Mouse (Mus musculus) embryonic facial prominence, embryonic 11.5 days (tissue): ENCODE measurements around the gene Rpl36. TPM values are rescaled to one million over a fixed set of nuclear protein-coding genes. Genes with fewer than 3 reads are reported as not detected.

Experiments
- ATAC-seq: fragments of 200-750 bp; cut with Nextera tagmentation; replicated peaks from 2 replicates; pipeline ENCODE4 v1.8.0; 2017; ENCODE audit warnings: low read depth; ENCODE audit not compliant: insufficient number of reproducible peaks, low FRiP score, low TSS enrichment
- DNase-seq: peaks from one replicate; pipeline ENCODE4 v3.0.0-alpha.2; 2015; ENCODE audit warnings: low spot score
- H3K27ac ChIP-seq: fragments of 300-500 bp; sonication (generic); replicated peaks from 2 replicates; pipeline ENCODE4 v1.5.1; 2014; ENCODE audit warnings: mild to moderate bottlenecking, low read depth, low read length, control low read depth
- H3K27me3 ChIP-seq: fragments of 300-500 bp; sonication (generic); 2 replicates; pipeline ENCODE4 v1.6.1; 2014; ENCODE audit warnings: mild to moderate bottlenecking, low read length, moderate library complexity, mixed read lengths; ENCODE audit not compliant: control insufficient read depth, insufficient read depth
- H3K36me3 ChIP-seq: fragments of 300-500 bp; sonication (generic); replicated peaks from 2 replicates; pipeline ENCODE4 v1.6.1; 2014; ENCODE audit warnings: low read depth, mild to moderate bottlenecking, low read length, moderate library complexity, mixed read lengths; ENCODE audit not compliant: control insufficient read depth, insufficient read depth
- H3K4me1 ChIP-seq: fragments of 300-500 bp; sonication (generic); 2 replicates; pipeline ENCODE4 v1.6.1; 2014; ENCODE audit warnings: low read length, mixed read lengths; ENCODE audit not compliant: control insufficient read depth, insufficient read depth
- H3K4me2 ChIP-seq: fragments of 300-500 bp; sonication (generic); 2 replicates; pipeline ENCODE4 v1.6.1; 2014; ENCODE audit warnings: low read depth, mild to moderate bottlenecking, control low read depth, low read length, moderate library complexity
- H3K4me3 ChIP-seq: fragments of 300-500 bp; sonication (generic); 2 replicates; pipeline ENCODE4 v1.5.1; 2014; ENCODE audit warnings: low read depth, low read length, control low read depth
- H3K9ac ChIP-seq: fragments of 300-500 bp; sonication (generic); replicated peaks from 2 replicates; pipeline ENCODE4 v1.6.1; 2014; ENCODE audit warnings: mild to moderate bottlenecking, control low read depth, low read length
- H3K9me3 ChIP-seq: fragments of 300-500 bp; sonication (generic); replicated peaks from 2 replicates; pipeline ENCODE4 v1.6.1; 2016; ENCODE audit warnings: mild to moderate bottlenecking, low read length, inconsistent platforms, mixed read lengths; ENCODE audit not compliant: control insufficient read depth
- WGBS: fragments of 180-500 bp; shearing (Covaris S2); extraction: QIAGEN DNeasy Blood & Tissue Kit; methylation state at CpG from one replicate; pipeline ENCODE4 v1.1.7; 2014; 5-methylcytosine and 5-hydroxymethylcytosine counted together
- polyA plus RNA-seq: library from polyadenylated mRNA; unstranded; fragments of >200 nt; fragmentation: Nextera tagmentation; extraction: Ambion mirVana; gene quantifications from 2 replicates; pipeline ENCODE4 v1.2.1, GENCODE M21; 2014

Rpl36 gene
- polyA plus RNA-seq, 1 experiment from 2014 or later = 1,376 TPM

GRCm38 (mm10) chr17:56631807-56632206 lies 18.6 kb downstream of the Rpl36 start:
- Histone ChIP-seq H3K9ac (no peak overlapping the region), H3K4me1 (no peaks in the 10 kb centered on the region), H3K27me3 (no peaks in the 10 kb centered on the region), H3K9me3 (no peaks in the 10 kb centered on the region), H3K4me2 (no peak overlapping the region), H3K4me3 (no peak overlapping the region), H3K27ac (no peak overlapping the region), H3K36me3 (no peaks in the 10 kb centered on the region)
- WGBS = 56% methylated on average over 4 of the region's 4 CpGs
- DNase-seq = no peak
- ATAC-seq = no peak

GRCm38 (mm10) chr17:56634023-56634422 lies 20.8 kb downstream of the Rpl36 start:
- H3K9ac ChIP-seq = no peak overlapping the region
- no peaks in the 10 kb centered on the region for H3K4me1 ChIP-seq
- H3K4me3 ChIP-seq = no peak overlapping the region
- no peak for ATAC-seq
- no peak overlapping the region for H3K27ac ChIP-seq
- H3K27me3 ChIP-seq = no peaks in the 10 kb centered on the region
- DNase-seq = no peak
- no peaks in the 10 kb centered on the region for H3K36me3 ChIP-seq
- WGBS = 77% methylated on average over 6 of the region's 6 CpGs
- H3K9me3 ChIP-seq = no peaks in the 10 kb centered on the region
- H3K4me2 ChIP-seq = no peak overlapping the region

GRCm38 (mm10) chr17:56643237-56643636 lies 30.0 kb downstream of the Rpl36 start:
- Histone ChIP-seq H3K4me2 (no peak overlapping the region), H3K27me3 (no peaks in the 10 kb centered on the region), H3K9me3 (no peaks in the 10 kb centered on the region), H3K36me3 (no peaks in the 10 kb centered on the region), H3K4me1 (no peaks in the 10 kb centered on the region), H3K9ac (no peak overlapping the region), H3K4me3 (no peak overlapping the region), H3K27ac (no peak overlapping the region)
- DNase-seq (no peak), ATAC-seq (no peak)
- WGBS = 87% methylated on average over 4 of the region's 4 CpGs

- Histone ChIP-seq H3K4me1 (no peaks in the 10 kb centered on the region), H3K9me3 (no peaks in the 10 kb centered on the region), H3K36me3 (no peaks in the 10 kb centered on the region), H3K4me2 (no peak overlapping the region), H3K27ac (no peak overlapping the region), H3K4me3 (no peak overlapping the region), H3K9ac (no peak overlapping the region), H3K27me3 (no peaks in the 10 kb centered on the region)
- no peak for DNase-seq
- no peak for ATAC-seq
- 71% methylated on average over 9 of the region's 13 CpGs for WGBS
These were observed 34.3 kb downstream of the Rpl36 start for GRCm38 (mm10) chr17:56647546-56647945.

GRCm38 (mm10) chr17:56651801-56652200 lies 38.6 kb downstream of the Rpl36 start:
- H3K27me3 ChIP-seq = no peaks in the 10 kb centered on the region
- ATAC-seq (no peak), DNase-seq (no peak)
- H3K4me3 ChIP-seq = no peak overlapping the region
- no peaks in the 10 kb centered on the region for H3K9me3 ChIP-seq
- no peak overlapping the region for H3K27ac ChIP-seq
- no peak overlapping the region for H3K4me2 ChIP-seq
- WGBS = 32% methylated on average over 10 of the region's 10 CpGs
- no peaks in the 10 kb centered on the region for H3K36me3 ChIP-seq
- H3K4me1 ChIP-seq = no peaks in the 10 kb centered on the region
- no peak overlapping the region for H3K9ac ChIP-seq

- H3K9me3 ChIP-seq = no peaks in the 10 kb centered on the region
- DNase-seq = no peak
- no peak overlapping the region for H3K4me2 ChIP-seq
- H3K9ac ChIP-seq = no peak overlapping the region
- no peak overlapping the region for H3K4me3 ChIP-seq
- no peaks in the 10 kb centered on the region for H3K27me3 ChIP-seq
- no peak for ATAC-seq
- WGBS = 81% methylated on average over 2 of the region's 2 CpGs
- H3K4me1 ChIP-seq = no peaks in the 10 kb centered on the region
- H3K27ac ChIP-seq = no peak overlapping the region
- H3K36me3 ChIP-seq = no peaks in the 10 kb centered on the region
These were observed 41.6 kb downstream of the Rpl36 start for GRCm38 (mm10) chr17:56654771-56655170.

- ATAC-seq (no peak), DNase-seq (no peak)
- Histone ChIP-seq H3K27ac (no peak overlapping the region), H3K9ac (no peak overlapping the region), H3K4me1 (no peaks in the 10 kb centered on the region), H3K27me3 (no peaks in the 10 kb centered on the region), H3K4me3 (no peak overlapping the region), H3K36me3 (no peaks in the 10 kb centered on the region), H3K9me3 (no peaks in the 10 kb centered on the region), H3K4me2 (no peak overlapping the region)
- 79% methylated on average over 3 of the region's 3 CpGs for WGBS
These were observed 42.1 kb downstream of the Rpl36 start for GRCm38 (mm10) chr17:56655311-56655710.

GRCm38 (mm10) chr17:56656171-56656570 lies 43.0 kb downstream of the Rpl36 start:
- 90% methylated on average over 6 of the region's 6 CpGs for WGBS
- Histone ChIP-seq H3K9me3 (no peaks in the 10 kb centered on the region), H3K27ac (no peak overlapping the region), H3K4me3 (no peak overlapping the region), H3K4me1 (no peaks in the 10 kb centered on the region), H3K9ac (no peak overlapping the region), H3K4me2 (no peak overlapping the region), H3K36me3 (no peaks in the 10 kb centered on the region), H3K27me3 (no peaks in the 10 kb centered on the region)
- ATAC-seq = no peak
- no peak for DNase-seq
